Mouse (Mus musculus) adrenal gland, postnatal 10 days (tissue): ENCODE measurements around the gene Apol7e. TPM values are rescaled to one million over a fixed set of nuclear protein-coding genes. Genes with fewer than 3 reads are reported as not detected.
"Not testable (repeated sequence)": the region's sequence is repeated elsewhere in the genome, so short reads cannot be mapped to it uniquely, and the experiment has no call there.

Source experiments
- DNase-seq: peaks from one replicate; pipeline ENCODE4 v3.0.0; 2021; ENCODE audit warnings: mixed read lengths
- long read RNA-seq, 2 experiments: library from polyadenylated mRNA; stranded (forward); transcript quantifications; one replicate each; pipeline ENCODE4 v2.0.0; 2021
- total RNA-seq, 2 experiments: library from RNA; stranded (reverse); gene quantifications; 2 replicates each; pipeline ENCODE4 v1.2.3; 2021

Apol7e gene
- total RNA-seq: under 1 TPM; 0.18 to 0.48 TPM
- long read RNA-seq, experiment 1: 0 reads
- long read RNA-seq, experiment 2: 0 reads

DNA sequence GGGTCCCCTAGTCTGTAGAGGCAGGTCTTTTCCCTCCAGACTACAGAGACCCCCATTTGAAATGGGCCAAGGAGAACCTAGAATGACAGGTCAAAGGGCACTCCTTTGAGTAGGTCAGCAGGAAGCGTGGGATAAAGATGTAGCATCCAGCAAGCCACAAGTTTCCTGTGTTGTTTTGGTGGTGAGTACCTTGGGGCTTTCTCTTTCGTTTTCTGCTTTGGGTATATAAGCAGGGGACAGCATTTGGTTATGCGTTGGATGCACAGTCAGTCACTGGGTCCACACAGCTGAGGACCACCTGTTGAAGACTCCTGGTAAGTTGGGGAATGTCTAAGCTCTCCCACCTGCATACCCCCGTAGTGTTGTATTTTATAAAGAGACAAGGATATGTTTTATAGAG is at the start of gene Apol7e:
Gene Apol7e (plus strand): TSS at position 202 of the 400 bp plus-strand sequence.
- not testable (repeated sequence) for DNase-seq

DNA sequence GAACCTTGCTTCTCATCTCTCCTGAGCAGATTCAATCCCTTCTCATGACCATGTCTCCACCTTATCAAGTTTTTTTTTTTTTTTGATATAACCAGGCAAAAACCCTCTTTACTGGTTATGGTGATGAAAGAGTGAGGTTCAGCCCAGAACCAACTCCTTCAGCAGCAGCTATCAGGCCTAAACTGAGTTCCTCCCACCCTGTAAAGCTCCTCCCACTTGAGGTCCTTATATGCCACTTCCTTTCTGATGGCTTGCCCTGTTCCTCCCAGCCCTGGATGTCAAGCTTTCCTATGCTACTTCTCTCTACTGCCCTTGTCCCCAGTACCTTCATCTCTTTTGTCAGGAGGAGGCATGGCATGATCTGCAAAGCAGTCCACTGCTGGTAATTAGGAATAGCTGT is 47.5 kb upstream of the Apol7e start:
- DNase-seq: not testable (repeated sequence)

DNA sequence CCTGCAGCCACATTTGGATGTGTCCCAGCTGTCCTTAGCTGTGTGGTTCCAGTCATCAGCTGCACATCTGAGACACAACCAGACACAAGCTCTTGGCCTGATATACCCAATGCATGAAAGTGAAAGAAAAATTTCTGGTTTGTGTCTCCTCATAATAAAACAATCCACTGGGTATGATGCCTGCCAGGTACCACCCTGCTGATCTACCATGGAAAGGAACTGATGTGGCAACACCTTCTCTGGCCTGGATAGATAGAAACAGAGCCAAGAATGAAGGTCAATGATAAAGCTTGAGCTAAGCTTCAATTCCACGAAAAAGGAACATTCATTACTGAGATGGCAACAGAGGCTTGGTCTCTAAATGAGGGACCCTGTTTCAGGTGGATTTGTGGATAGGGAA is 38.9 kb upstream of the Apol7e start:
- not testable (repeated sequence) for DNase-seq

DNA sequence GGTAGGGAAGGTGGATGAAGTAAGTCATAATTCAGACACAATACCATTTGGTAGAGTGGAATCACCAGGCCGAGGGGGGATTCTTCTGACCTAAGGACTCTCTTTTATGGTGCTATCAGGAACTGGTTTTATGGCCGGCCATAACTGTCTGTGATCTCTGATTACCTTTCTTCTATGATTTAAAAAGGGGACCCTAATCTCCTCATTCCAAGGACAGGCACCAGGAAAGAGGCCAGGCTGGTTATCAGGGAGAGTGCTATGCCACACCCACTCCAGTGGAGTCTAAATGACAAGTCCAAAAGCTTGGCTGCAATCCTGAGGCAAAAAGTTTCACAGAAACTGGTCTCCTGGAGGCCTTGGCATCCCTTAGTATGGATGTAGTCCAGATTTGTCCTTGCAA is 36.8 kb upstream of the Apol7e start:
- peak; percentile 7 for DNase-seq

DNA sequence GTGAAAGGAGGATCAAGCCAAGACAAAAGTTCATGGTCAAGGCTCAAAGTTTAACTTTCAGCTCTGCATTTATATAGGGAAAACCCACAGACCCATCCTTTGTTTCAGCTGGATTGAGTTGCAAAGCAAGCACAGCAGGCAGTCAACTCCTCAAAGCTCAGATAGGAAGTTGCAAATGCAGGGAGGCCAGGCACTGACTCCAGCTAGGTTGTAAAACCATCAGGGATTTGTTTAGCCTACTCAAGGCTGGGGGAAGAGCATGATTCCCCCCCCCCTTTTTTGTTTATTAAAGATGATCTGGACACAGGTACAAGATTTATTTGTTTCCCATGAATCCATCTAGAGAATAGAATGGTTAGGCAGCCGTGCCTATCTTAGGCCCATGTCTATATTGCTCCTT is 24.6 kb upstream of the Apol7e start:
- DNase-seq: not testable (repeated sequence)

DNA sequence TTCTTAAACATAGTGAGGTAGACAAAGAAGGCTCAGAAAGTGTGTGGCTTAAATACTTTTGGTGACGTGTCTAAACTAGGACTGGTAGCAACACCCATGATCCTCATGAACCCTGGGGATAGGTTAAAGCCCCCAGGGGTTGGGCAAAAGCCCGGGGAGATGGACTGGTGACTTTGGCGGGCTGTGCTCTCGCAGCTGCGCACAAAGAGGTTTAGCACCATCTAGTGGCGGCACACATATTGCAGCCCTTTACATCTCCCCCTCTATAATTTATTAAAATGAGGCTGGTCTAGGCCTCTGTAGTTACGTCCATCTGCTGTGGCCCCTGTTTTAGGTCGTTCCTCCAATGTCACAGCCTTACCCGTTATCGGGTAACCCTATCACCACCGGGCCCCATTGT is 14.7 kb upstream of the Apol7e start:
- peak; percentile 59 for DNase-seq

DNA sequence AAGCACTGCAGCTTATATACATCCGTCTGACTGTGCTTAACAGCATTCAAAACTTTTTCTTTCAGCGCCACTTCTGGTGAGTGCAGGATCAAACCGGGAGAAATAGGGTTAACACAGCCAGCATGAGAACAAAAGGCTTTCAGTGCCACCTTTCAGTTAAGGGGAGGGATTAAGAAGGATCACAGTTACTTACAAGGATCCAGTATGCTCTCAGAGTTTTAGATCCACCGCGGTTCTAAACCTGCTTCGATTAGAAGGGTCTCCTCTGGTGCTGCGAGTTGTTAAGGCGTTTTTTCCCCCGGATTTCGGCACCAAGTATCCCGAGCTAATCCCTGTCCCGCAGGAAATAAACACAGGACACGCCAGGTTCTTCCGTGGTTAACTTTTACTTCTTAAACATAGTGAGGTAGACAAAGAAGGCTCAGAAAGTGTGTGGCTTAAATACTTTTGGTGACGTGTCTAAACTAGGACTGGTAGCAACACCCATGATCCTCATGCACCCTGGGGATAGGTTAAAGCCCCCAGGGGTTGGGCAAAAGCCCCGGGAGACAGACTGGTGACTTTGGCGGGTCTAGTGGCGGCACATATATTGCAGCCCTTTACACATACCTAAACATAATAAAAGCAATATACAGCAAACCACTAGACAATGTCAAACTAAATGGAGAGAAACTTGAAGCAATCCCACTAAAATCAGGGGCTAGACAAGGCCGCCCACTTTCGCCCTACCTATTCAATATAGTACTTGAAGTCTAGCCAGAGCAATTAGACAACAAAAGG is 6.9 kb upstream of the Apol7e start:
- not testable (repeated sequence) for DNase-seq

- peak; percentile 33 for DNase-seq
These were observed 3.9 kb upstream of the Apol7e start for GRCm38 (mm10) chr15:77694687-77695295.

GRCm38 (mm10) chr15:77705306-77705705 is 6.6 kb downstream of the Apol7e start:
- not testable (repeated sequence) for DNase-seq

GRCm38 (mm10) chr15:77708936-77709335 is 10.3 kb downstream of the Apol7e start:
- DNase-seq: not testable (repeated sequence)

DNA sequence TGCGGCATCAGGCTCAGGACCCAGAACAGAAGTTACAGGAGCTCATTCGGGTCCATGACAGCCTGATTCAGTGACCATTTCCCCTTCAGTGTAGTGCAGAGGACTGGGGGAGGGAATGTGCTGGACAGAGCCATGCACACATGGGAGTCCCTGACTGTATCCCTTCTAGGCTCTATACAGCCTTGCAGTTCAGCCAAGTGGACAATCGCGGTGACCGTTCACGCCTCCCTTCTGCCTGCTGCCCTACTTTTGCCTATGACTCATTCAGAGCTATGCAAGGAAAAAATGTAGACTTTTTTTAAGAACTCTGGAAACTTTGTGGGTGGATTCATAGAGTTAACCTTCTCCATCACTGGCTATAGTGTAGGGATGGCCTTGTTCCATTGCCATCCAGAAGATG is 19.6 kb downstream of the Apol7e start:
- not testable (repeated sequence) for DNase-seq

- DNase-seq: not testable (repeated sequence)
These were observed 22.9 kb downstream of the Apol7e start for GRCm38 (mm10) chr15:77721509-77721908.

DNA sequence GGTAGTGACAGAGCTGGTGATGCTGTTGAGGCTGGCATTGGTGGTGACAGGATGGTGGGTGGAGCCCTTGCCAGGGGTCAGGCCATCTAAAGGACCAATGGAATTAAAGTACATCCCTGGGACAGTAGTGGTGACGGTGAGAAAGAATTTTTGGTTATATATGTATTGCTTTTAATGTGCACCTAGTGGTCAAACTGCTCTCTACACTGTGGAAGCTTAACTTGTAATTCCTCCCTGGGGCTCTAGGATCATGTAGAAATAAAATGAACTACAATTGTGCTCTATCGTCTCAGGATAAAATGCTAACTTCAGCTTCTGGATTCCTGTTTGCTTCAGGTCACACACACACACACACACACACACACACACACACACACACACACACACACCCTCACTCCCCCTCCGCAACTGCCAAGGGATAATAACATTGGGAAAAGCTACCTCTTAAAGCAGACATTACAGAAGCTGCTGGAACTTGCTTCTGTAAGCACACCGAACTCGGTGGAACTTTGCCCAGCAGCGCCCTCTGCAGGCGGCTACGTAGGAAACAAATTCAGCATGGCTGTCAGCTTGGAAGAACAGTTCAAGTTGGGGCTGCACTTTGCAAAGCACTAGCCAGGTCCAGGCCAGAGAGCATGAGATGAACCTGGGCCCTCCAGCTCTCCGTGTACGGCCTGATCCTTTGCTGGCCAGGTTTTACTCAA is 25.7 kb downstream of the Apol7e start:
- not testable (repeated sequence) for DNase-seq

DNA sequence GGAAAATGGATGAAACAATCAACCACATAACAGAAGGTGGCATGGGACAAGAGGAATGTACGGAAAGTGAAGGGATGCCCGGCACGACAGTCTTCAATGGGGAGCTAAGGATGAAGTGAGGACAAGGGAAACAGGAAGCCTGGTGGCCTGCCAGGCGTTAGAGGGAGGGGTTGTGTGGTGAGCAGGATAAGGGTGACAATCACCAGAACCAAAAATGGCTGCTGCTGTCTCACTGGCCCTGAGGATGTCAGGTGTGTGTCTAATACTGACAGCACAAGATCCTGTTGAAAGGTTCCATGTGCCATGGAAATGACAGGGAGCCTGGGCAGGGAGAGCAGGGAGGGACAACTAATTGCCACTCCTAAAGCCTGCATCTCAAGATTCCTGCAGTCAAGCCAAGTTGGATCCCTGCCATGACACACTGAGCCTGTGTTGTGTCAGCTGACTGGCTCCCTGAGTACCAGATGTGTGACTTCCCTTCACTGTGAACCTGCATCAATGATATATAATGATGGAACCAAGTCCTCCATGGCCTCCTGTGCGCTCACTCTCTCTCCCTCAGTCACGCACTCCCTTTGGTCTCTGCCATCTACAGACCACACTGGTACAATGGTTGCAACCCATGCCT is 26.9 kb downstream of the Apol7e start:
- DNase-seq: not testable (repeated sequence)

DNA sequence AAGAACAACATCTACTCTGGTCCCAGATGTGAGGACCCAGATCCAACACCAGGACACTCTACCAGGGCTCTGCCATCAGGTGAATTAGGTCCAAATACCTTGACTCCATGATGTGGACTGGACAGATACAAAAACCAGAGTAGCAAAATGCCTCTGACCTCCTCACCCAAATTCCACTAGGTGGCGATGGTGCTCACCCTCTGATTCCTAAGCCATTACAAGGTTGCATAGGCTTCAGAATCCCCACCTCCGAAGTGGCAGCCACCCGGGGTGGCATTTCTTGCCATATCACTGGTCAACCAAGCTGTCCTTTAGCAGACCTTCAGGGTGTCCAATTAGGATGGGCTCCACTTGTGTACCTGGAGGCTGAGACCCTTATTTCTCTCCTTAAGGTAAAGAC is 28.5 kb downstream of the Apol7e start:
- DNase-seq: not testable (repeated sequence)

GRCm38 (mm10) chr15:77727745-77728144 is 29.1 kb downstream of the Apol7e start:
- DNase-seq: not testable (repeated sequence)

DNA sequence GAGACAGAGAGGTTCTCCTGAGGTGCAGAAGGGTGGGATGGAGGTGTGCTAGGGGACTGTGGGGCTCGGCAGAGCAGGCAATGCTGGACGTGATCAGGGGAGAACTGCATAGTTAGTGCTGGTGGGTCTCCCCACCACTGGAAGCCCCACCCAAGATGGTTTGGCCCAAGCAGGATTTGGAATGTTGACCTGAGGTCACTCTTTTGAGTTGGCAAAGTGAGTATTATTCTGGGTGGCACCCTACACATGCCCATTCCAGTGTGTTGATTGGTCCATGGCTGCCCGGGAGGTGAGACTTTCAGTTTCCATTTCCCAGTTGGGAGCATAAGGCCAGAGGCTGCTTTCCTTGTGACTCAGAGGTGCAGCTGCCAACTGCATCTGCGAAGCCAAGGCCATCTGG is 30.1 kb downstream of the Apol7e start, which contains the start of gene Apol9b:
Gene Apol9b (plus strand): TSS at position 301 of the 400 bp plus-strand sequence.
- DNase-seq: not testable (repeated sequence)

GRCm38 (mm10) chr15:77731605-77732004 is 32.9 kb downstream of the Apol7e start:
- DNase-seq: no peak

DNA sequence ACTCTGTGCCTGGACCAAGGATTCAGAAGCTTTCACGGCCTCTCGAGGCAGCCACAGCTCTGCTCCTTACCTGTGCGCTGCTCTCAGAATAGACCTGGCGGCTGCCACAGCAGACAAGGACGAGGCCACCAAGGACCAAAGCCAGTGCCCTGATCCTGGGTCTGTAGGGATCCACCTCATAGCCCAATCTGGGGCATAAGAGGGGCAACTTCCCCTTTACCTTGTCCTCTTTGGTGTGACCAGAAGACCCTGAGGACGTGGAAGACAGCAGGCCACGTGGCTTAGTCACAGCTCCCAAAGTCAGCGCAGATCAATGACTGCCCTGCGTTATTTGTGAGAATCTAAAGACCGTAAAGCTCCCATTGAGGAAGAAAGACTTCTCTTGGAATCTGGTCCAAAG is 34.2 kb downstream of the Apol7e start:
- DNase-seq: not testable (repeated sequence)

GRCm38 (mm10) chr15:77733380-77733779 is 34.7 kb downstream of the Apol7e start:
- DNase-seq: not testable (repeated sequence)

GRCm38 (mm10) chr15:77733903-77734302 is 35.2 kb downstream of the Apol7e start:
- DNase-seq: not testable (repeated sequence)
